8 mouse cellular contexts compared by ENCODE assay signal in the genomic region with DNA sequence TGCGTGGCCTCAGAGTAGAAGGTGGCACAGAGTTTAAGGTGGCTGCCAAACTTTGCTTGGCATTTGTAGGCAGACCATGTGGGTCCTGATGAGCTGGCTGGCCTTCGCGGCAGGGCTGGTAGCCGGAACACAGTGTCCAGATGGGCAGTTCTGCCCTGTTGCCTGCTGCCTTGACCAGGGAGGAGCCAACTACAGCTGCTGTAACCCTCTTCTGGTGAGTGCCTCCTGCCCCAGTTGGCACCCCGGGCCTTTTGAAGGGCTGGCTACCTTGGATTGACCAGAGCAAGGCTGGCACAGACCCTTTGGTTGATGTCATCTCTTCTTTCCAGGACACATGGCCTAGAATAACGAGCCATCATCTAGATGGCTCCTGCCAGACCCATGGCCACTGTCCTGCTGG. TPM values are rescaled to one million over a fixed set of nuclear protein-coding genes. Genes with fewer than 3 reads are reported as not detected.
A peak's percentile ranks its signal among the peaks of the same experiment; 100 is the strongest.
DNase-seq lines count a peak whose midpoint lies in the region; ATAC-seq and TF ChIP-seq lines count a peak whose summit lies in the region.

No protein-coding gene starts in this region.

- intact Hi-C loops in heart, postnatal 25 days (cut with DNase I): loop anchor here (5.0 kb wide), 1 partner anchor 216 kb away; no protein-coding TSS in a partner anchor

- H3K27me3 ChIP-seq in heart, embryonic 10.5 days (ENCODE audit: insufficient read depth, poor library complexity, severe bottlenecking): no peaks in the 10 kb centered on the region
- H3K27me3 ChIP-seq in C2C12 (ENCODE audit: control insufficient read depth, insufficient read depth, insufficient read length): no peaks in the 10 kb centered on the region
- H3K27me3 ChIP-seq in cerebellum, adult 2 months (ENCODE audit: control insufficient read depth, insufficient read depth, low read length): no peaks in the 10 kb centered on the region

- ATAC-seq in CD4-positive, CD25-positive, alpha-beta regulatory T cell, adult 4 months: no peak

- H3K4me3 ChIP-seq in heart, embryonic 10.5 days: no peak overlapping the region
- no peak overlapping the region for H3K4me3 ChIP-seq in C2C12 (ENCODE audit: insufficient read depth, poor library complexity, severe bottlenecking)
- H3K4me3 ChIP-seq in cerebellum, adult 2 months (replicated peaks; ENCODE audit: insufficient read depth, low read depth, low read length): no peak overlapping the region

- H3K36me3 ChIP-seq in heart, embryonic 10.5 days: peaks cover 47% of the 10 kb centered on the region
- peaks cover 24% of the 10 kb centered on the region for H3K36me3 ChIP-seq in C2C12 (ENCODE audit: control insufficient read depth, insufficient read depth)

- no peak for TF ChIP-seq POLR2A in cerebellum, adult 2 months (IDR thresholded peaks at IDR 0.05; ENCODE audit: borderline replicate concordance, insufficient read depth, low read length)

- H3K79me2 ChIP-seq in C2C12 (ENCODE audit: control insufficient read depth, insufficient read depth): peaks cover 8% of the 10 kb centered on the region

- H3K9me3 ChIP-seq in heart, embryonic 10.5 days: no peaks in the 10 kb centered on the region

- peak; percentile 84 to 92 for DNase-seq in heart, adult 18-20 months
- DNase-seq in heart, embryonic 10.5 days (ENCODE audit: low spot score): no peak
- peak; percentile 78 to 87 for DNase-seq in cerebellum, adult 2 months
- DNase-seq in heart, postnatal 25 days (ENCODE audit: low spot score): peak; percentile 65
- no peak for DNase-seq in Muller cell, postnatal 12 days (ENCODE audit: inconsistent ontology term)
- no peak for DNase-seq in spleen, postnatal 14 days (ENCODE audit: low spot score in 2 of 2)

- H3ac ChIP-seq in C2C12 (ENCODE audit: control insufficient read depth, insufficient read length, low read depth): peak overlapping the region; percentile 26

- 84% methylated on average over 6 of the region's 6 CpGs for WGBS in heart, embryonic 10.5 days
- 7% methylated on average over 6 of the region's 6 CpGs for WGBS in cerebellum, adult 2 months

- no peak overlapping the region; the same call in 1 of the 2 replicates for H3K27ac ChIP-seq in heart, embryonic 10.5 days
- H3K27ac ChIP-seq in cerebellum, adult 2 months (ENCODE audit: insufficient read depth, low read length): peak overlapping the region; percentile 16

- no peaks in the 10 kb centered on the region for H3K79me3 ChIP-seq in C2C12 (ENCODE audit: low read depth)

- H3K4me1 ChIP-seq in heart, embryonic 10.5 days: peaks cover 48% of the 10 kb centered on the region
- H3K4me1 ChIP-seq in cerebellum, adult 2 months (ENCODE audit: control insufficient read depth, insufficient read depth, low read length): peaks cover 41% of the 10 kb centered on the region

- no peak for TF ChIP-seq CTCF in C2C12 (IDR thresholded peaks at IDR 0.05; ENCODE audit: control insufficient read depth, insufficient read depth, insufficient read length)
- TF ChIP-seq CTCF in cerebellum, adult 2 months (IDR thresholded peaks at IDR 0.05; ENCODE audit: borderline replicate concordance, insufficient read depth, low read depth, low read length): no peak

TF ChIP-seq in C2C12, 6 proteins besides CTCF, POLR2A, EP300 and RAD21:
- no peak for TF ChIP-seq MYOG (IDR thresholded peaks at IDR 0.05; ENCODE audit: control insufficient read depth, extremely low read depth, insufficient read length)

RNA-seq across cellular contexts. Expression of a gene that starts 2.8 kb away (rescaled TPM):
- 10 to 100 TPM; 82.0 to 98.0 TPM for total RNA-seq in heart, adult 18-20 months (2021)
- polyA plus RNA-seq in heart, embryonic 10.5 days (2016; fragmentation: Nextera tagmentation; extraction: Ambion mirVana): 109 and 151 TPM in 2 replicates
- 79.1 TPM for polyA plus RNA-seq in C2C12 (2012; fragmentation: generic; extraction: Trizol)
- 58.4 TPM in 2 replicates for polyA plus RNA-seq in cerebellum, adult 2 months (2012; rRNA removed)
- total RNA-seq in heart, postnatal 25 days (2021): 100 to 1,000 TPM; 101 to 104 TPM
- 10 to 100 TPM; 23.3 to 51.4 TPM for polyA plus RNA-seq in CD4-positive, CD25-positive, alpha-beta regulatory T cell, adult 4 months (2017; shearing (Covaris generic))

RNA-seq across cellular contexts. Expression of a gene that starts 14.6 kb away (rescaled TPM):
- 1 to 10 TPM; 3.4 to 4.8 TPM for total RNA-seq in heart, adult 18-20 months (2021)
- polyA plus RNA-seq in heart, embryonic 10.5 days (2016; fragmentation: Nextera tagmentation; extraction: Ambion mirVana): 1.7 and 3.6 TPM in 2 replicates
- polyA plus RNA-seq in C2C12 (2012; fragmentation: generic; extraction: Trizol): 6.3 TPM
- 57.8 and 60.3 TPM in 2 replicates for polyA plus RNA-seq in cerebellum, adult 2 months (2012; rRNA removed)
- 1 to 10 TPM; 5.8 to 6.5 TPM for total RNA-seq in heart, postnatal 25 days (2021)
- polyA plus RNA-seq in CD4-positive, CD25-positive, alpha-beta regulatory T cell, adult 4 months (2017; shearing (Covaris generic)): not detected

RNA-seq across cellular contexts. Expression of a gene that starts 25.1 kb away (rescaled TPM):
- total RNA-seq in heart, adult 18-20 months (2021): 100 to 1,000 TPM; 187 to 194 TPM
- polyA plus RNA-seq in heart, embryonic 10.5 days (2016; fragmentation: Nextera tagmentation; extraction: Ambion mirVana): 313 and 314 TPM in 2 replicates
- polyA plus RNA-seq in C2C12 (2012; fragmentation: generic; extraction: Trizol): 174 TPM
- polyA plus RNA-seq in cerebellum, adult 2 months (2012; rRNA removed): 124 and 126 TPM in 2 replicates
- total RNA-seq in heart, postnatal 25 days (2021): 100 to 1,000 TPM; 163 to 175 TPM
- 10 to 100 TPM; 44.0 to 44.2 TPM for polyA plus RNA-seq in CD4-positive, CD25-positive, alpha-beta regulatory T cell, adult 4 months (2017; shearing (Covaris generic))

RNA-seq across cellular contexts. Expression of a gene that starts 37.0 kb away (rescaled TPM):
- total RNA-seq in heart, adult 18-20 months (2021): 1 to 10 TPM; 4.1 to 4.4 TPM
- polyA plus RNA-seq in heart, embryonic 10.5 days (2016; fragmentation: Nextera tagmentation; extraction: Ambion mirVana): 13.2 and 19.5 TPM in 2 replicates
- 1.3 TPM for polyA plus RNA-seq in C2C12 (2012; fragmentation: generic; extraction: Trizol)
- polyA plus RNA-seq in cerebellum, adult 2 months (2012; rRNA removed): 2.8 and 4.0 TPM in 2 replicates
- 1 to 10 TPM; 3.5 to 4.5 TPM for total RNA-seq in heart, postnatal 25 days (2021)
- 1 to 10 TPM in 1 of 2 experiments, under 1 TPM in 1; 0.36 to 1.5 TPM for polyA plus RNA-seq in CD4-positive, CD25-positive, alpha-beta regulatory T cell, adult 4 months (2017; shearing (Covaris generic))

RNA-seq across cellular contexts. Expression of a gene that starts 39.7 kb away (rescaled TPM):
- total RNA-seq in heart, adult 18-20 months (2021): under 1 TPM in 1 of 2 experiments, not detected in 1; 0.64 TPM
- polyA plus RNA-seq in heart, embryonic 10.5 days (2016; fragmentation: Nextera tagmentation; extraction: Ambion mirVana): 0.74 and 1.8 TPM in 2 replicates
- polyA plus RNA-seq in C2C12 (2012; fragmentation: generic; extraction: Trizol): 2.2 TPM
- 446 and 460 TPM in 2 replicates for polyA plus RNA-seq in cerebellum, adult 2 months (2012; rRNA removed)
- not detected for total RNA-seq in heart, postnatal 25 days (2021)
- polyA plus RNA-seq in CD4-positive, CD25-positive, alpha-beta regulatory T cell, adult 4 months (2017; shearing (Covaris generic)): 1 to 10 TPM; 3.3 to 3.5 TPM

Comparison
In these comparisons a context has a peak if more than half of its experiments do, and no peak if none do; other contexts are left out.
1. DNase-seq: peak in heart, adult 18-20 months (2 of 2), cerebellum, adult 2 months (2 of 2) and heart, postnatal 25 days (single experiment); none in heart, embryonic 10.5 days (single experiment), Muller cell, postnatal 12 days (single experiment) and spleen, postnatal 14 days (0 of 2).